Mouse (Mus musculus): ENCODE data around the gene Coq9.

- TF ChIP-seq CTCF (IDR thresholded peaks at IDR 0.05; ENCODE audit: low read depth, low read length) (no peak), POLR2A (IDR thresholded peaks at IDR 0.05; ENCODE audit: extremely low read depth, insufficient read depth, low read length) (no peak)
Measured at GRCm38 (mm10) chr8:94805811-94806210, 32.3 kb upstream of the Coq9 start.
